8 mouse cellular contexts compared by ENCODE assay signal in genomic region chr4:150784491-150785451, GRCm38 (mm10).
DNase-seq lines count a peak whose midpoint lies in the region; ATAC-seq and TF ChIP-seq lines count a peak whose summit lies in the region.

No protein-coding gene starts in this region.

- TF ChIP-seq EP300 in liver, postnatal 0 days (IDR thresholded peaks at IDR 0.05; ENCODE audit: low read depth) = peak; percentile 90

- H3K36me3 ChIP-seq in liver, postnatal 0 days (replicated peaks; ENCODE audit: insufficient read depth, low read length) = no peaks in the 10 kb centered on the region

- peak; percentile 77 for DNase-seq in gastrocnemius, adult 2 months
- no peak for DNase-seq in gastrocnemius, postnatal 10 days
- peak; percentile 67 for DNase-seq in fibroblast of lung, adult 2 months (ENCODE audit: low read depth)
- DNase-seq in kidney, adult 11 months = peak; percentile 71
- peak; percentile 66 for DNase-seq in liver, postnatal 0 days
- no peak for DNase-seq in layer of hippocampus, postnatal 10 days (ENCODE audit: low spot score in 2 of 2)
- DNase-seq in B cell, adult 2 months = no peak

- TF ChIP-seq CTCF in gastrocnemius, adult 2 months (IDR thresholded peaks at IDR 0.05) = no peak
- no peak for TF ChIP-seq CTCF in liver, postnatal 0 days (IDR thresholded peaks at IDR 0.05; ENCODE audit: low read depth)

- peak; percentile 63 for ATAC-seq in liver, postnatal 0 days
- no peak for ATAC-seq in erythroblast, adult 5-6 weeks (replicated peaks; ENCODE audit: low FRiP score, poor library complexity, severe bottlenecking)

- intact Hi-C loops in gastrocnemius, adult 2 months (cut with DNase I) = loop anchor here (5.0 kb wide), 1 partner anchor 68 kb away; the partner anchor contains the start of gene Errfi1

- H3K9me3 ChIP-seq in liver, postnatal 0 days (ENCODE audit: low read length) = no peaks in the 10 kb centered on the region

- peak overlapping the region; percentile 87 for H3K27ac ChIP-seq in gastrocnemius, adult 2 months
- peak overlapping the region; percentile 89 for H3K27ac ChIP-seq in liver, postnatal 0 days (ENCODE audit: low read depth)

- 51% methylated on average over 14 of the region's 14 CpGs for WGBS in liver, postnatal 0 days (ENCODE audit: insufficient replicate concordance)

- H3K4me1 ChIP-seq in liver, postnatal 0 days (ENCODE audit: insufficient read depth) = peaks cover 32% of the 10 kb centered on the region

- no peak overlapping the region for H3K9ac ChIP-seq in liver, postnatal 0 days (replicated peaks)

- no peak overlapping the region for H3K4me3 ChIP-seq in gastrocnemius, adult 2 months
- H3K4me3 ChIP-seq in liver, postnatal 0 days (ENCODE audit: low read depth, low read length) = no peak overlapping the region

- H3K4me2 ChIP-seq in liver, postnatal 0 days (ENCODE audit: low read depth, low read length) = no peak overlapping the region

- H3K27me3 ChIP-seq in liver, postnatal 0 days (ENCODE audit: insufficient read depth, low read length) = no peaks in the 10 kb centered on the region

Comparison
In these comparisons a context has a peak if more than half of its experiments do, and no peak if none do; other contexts are left out.
1. DNase-seq: peak in gastrocnemius, adult 2 months (single experiment), fibroblast of lung, adult 2 months (single experiment), kidney, adult 11 months (single experiment) and liver, postnatal 0 days (single experiment); none in gastrocnemius, postnatal 10 days (single experiment), layer of hippocampus, postnatal 10 days (0 of 2) and B cell, adult 2 months (0 of 2).